ENCODE assay signal across 9 mouse cellular contexts in the genomic region with DNA sequence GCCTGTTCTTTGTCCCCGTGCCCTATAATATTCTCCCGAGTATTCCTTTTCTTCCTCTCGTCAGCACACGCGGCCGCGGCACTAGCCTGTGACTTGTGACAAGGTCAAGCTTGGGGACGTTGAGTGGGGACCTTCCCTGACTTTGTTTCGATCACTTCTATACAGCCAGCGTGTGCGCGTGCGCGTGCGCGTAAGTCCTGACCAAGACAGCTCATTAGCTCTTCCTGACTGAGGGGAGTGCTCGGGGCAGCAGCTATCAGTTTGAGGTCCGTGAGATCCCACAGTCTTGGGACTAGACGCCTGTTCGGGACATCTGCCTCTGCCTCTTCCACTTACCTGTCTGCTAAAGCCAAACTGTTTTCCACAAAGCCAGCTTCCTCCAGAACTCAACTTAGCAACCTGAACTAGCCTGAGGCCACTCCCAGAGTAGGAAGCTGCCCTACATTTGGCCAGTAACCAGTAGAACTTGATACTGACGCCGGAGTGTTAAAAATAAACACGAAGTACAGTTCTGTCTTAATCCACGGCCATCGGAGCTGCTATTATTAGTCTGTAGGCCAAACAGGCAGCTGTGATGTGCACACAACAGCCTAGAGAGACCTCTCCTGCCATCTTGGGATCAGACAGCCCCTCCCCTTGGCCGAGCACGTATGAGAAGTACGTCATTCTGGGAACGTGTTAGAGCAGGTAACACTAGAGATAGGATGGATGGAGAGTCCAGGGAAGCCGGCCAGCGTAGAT. TPM values are rescaled to one million over a fixed set of nuclear protein-coding genes. Genes with fewer than 3 reads are reported as not detected.
DNase-seq lines count a peak whose midpoint lies in the region; ATAC-seq and TF ChIP-seq lines count a peak whose summit lies in the region.
"Had no signal": no experiment of that assay in that cellular context is flagged by ENCODE, and none has a peak within 500 bp of the region (broad histone marks: within the 10 kb centered on the region; RNA-seq: fewer than 3 reads in every experiment).

No protein-coding gene starts in this region.

- peaks cover 37% of the 10 kb centered on the region for H3K79me2 ChIP-seq in C2C12 (ENCODE audit: control insufficient read depth, insufficient read depth)

- H3K4me3 ChIP-seq in C2C12 (ENCODE audit: insufficient read depth, poor library complexity, severe bottlenecking) = no peak overlapping the region
- no peak overlapping the region for H3K4me3 ChIP-seq in limb, embryonic 15.5 days

- no peaks in the 10 kb centered on the region for H3K9me3 ChIP-seq in limb, embryonic 15.5 days

- H3K36me3 ChIP-seq in C2C12 (ENCODE audit: control insufficient read depth, insufficient read depth) = no peaks in the 10 kb centered on the region
- H3K36me3 ChIP-seq in limb, embryonic 15.5 days = no peaks in the 10 kb centered on the region

- no peak for ATAC-seq in limb, embryonic 15.5 days (ENCODE audit: insufficient number of reproducible peaks, low FRiP score, low TSS enrichment, low read depth)
- no peak for ATAC-seq in granulocyte monocyte progenitor cell, adult 5-6 weeks (replicated peaks; ENCODE audit: poor library complexity, severe bottlenecking)

- peak; percentile 54 for DNase-seq in R1 (ENCODE audit: low read depth, low spot score)
- peak; percentile 55 for DNase-seq in heart, postnatal 14 days
- no peak for DNase-seq in urinary bladder, postnatal 4 days (ENCODE audit: low spot score in 2 of 2)
- no peak for DNase-seq in thymus, postnatal 36 days
- no peak for DNase-seq in adrenal gland, postnatal 10 days

- no peaks in the 10 kb centered on the region for H3K27me3 ChIP-seq in C2C12 (ENCODE audit: control insufficient read depth, insufficient read depth, insufficient read length)
- H3K27me3 ChIP-seq in limb, embryonic 15.5 days = no peaks in the 10 kb centered on the region

- H3K79me3 ChIP-seq in C2C12 (ENCODE audit: low read depth) = peaks cover 12% of the 10 kb centered on the region

- WGBS in limb, embryonic 15.5 days = 64% methylated on average over 31 of the region's 31 CpGs

- H3K27ac ChIP-seq in limb, embryonic 15.5 days = peak overlapping the region; percentile 65

- intact Hi-C loops in heart, postnatal 14 days (cut with DNase I) = no loop called here

- TF ChIP-seq CTCF in C2C12 (IDR thresholded peaks at IDR 0.05; ENCODE audit: control insufficient read depth, insufficient read depth, insufficient read length) = no peak

- peaks cover 61% of the 10 kb centered on the region for H3K4me1 ChIP-seq in limb, embryonic 15.5 days

- no peak overlapping the region for H3K9ac ChIP-seq in limb, embryonic 15.5 days

- H3ac ChIP-seq in C2C12 (ENCODE audit: control insufficient read depth, insufficient read length, low read depth) = peak overlapping the region; percentile 40

- H3K4me2 ChIP-seq in limb, embryonic 15.5 days = peak overlapping the region; percentile 17; the same call in 1 of the 2 replicates

TF ChIP-seq in C2C12, 6 proteins besides CTCF, POLR2A, EP300 and RAD21:
- no peak for TF ChIP-seq FOSL1 (IDR thresholded peaks at IDR 0.05; ENCODE audit: insufficient read depth, low read length, poor library complexity, severe bottlenecking)
- TF ChIP-seq MYOG (IDR thresholded peaks at IDR 0.05; ENCODE audit: control insufficient read depth, extremely low read depth, insufficient read length) = no peak
- TF ChIP-seq MAX (IDR thresholded peaks at IDR 0.05) = no peak
- no peak for TF ChIP-seq USF1 (IDR thresholded peaks at IDR 0.05; ENCODE audit: low read depth)
- no peak for TF ChIP-seq CEBPB (IDR thresholded peaks at IDR 0.05; ENCODE audit: low read depth)
- TF ChIP-seq MYOD1 (IDR thresholded peaks at IDR 0.05; ENCODE audit: control insufficient read depth, insufficient read length, low read depth) = no peak
TF ChIP-seq in C2C12: peak in this region for 0.

RNA-seq across cellular contexts. Expression of a gene that starts 17.8 kb away (rescaled TPM):
- 18.8 TPM for polyA plus RNA-seq in C2C12 (2012; fragmentation: generic; extraction: Trizol)
- 10 to 100 TPM; 43.8 to 51.1 TPM for total RNA-seq in heart, postnatal 14 days (2021)
- 13.9 and 18.0 TPM in 2 replicates for polyA plus RNA-seq in limb, embryonic 15.5 days (2015; fragmentation: Nextera tagmentation; extraction: Ambion mirVana)
- total RNA-seq in granulocyte monocyte progenitor cell, adult 5-6 weeks (2014; fragmentation: Nextera tagmentation) = 1.3 and 2.9 TPM in 2 replicates
- 1.7 and 1.9 TPM in 2 replicates for total RNA-seq in granulocyte monocyte progenitor cell, adult 5-6 weeks (2017)
- total RNA-seq in adrenal gland, postnatal 10 days (2021) = 10 to 100 TPM; 29.9 to 32.1 TPM

RNA-seq across cellular contexts. Expression of a gene that starts 29.4 kb away (rescaled TPM):
- 0.06 TPM for polyA plus RNA-seq in C2C12 (2012; fragmentation: generic; extraction: Trizol)
- total RNA-seq in heart, postnatal 14 days (2021) = under 1 TPM in 1 of 2 experiments, not detected in 1; 0.38 TPM
- 0.15 and 0.17 TPM in 2 replicates for polyA plus RNA-seq in limb, embryonic 15.5 days (2015; fragmentation: Nextera tagmentation; extraction: Ambion mirVana)
- not detected in 2 replicates for total RNA-seq in granulocyte monocyte progenitor cell, adult 5-6 weeks (2014; fragmentation: Nextera tagmentation)
- not detected in 2 replicates for total RNA-seq in granulocyte monocyte progenitor cell, adult 5-6 weeks (2017)
- total RNA-seq in adrenal gland, postnatal 10 days (2021) = under 1 TPM; 0.27 to 0.97 TPM
- polyA plus RNA-seq: liver, embryonic 16.5 days had no signal

RNA-seq across cellular contexts. Expression of a gene that starts 42.2 kb away (rescaled TPM):
- 28.9 TPM for polyA plus RNA-seq in C2C12 (2012; fragmentation: generic; extraction: Trizol)
- total RNA-seq in heart, postnatal 14 days (2021) = 10 to 100 TPM; 32.3 to 35.7 TPM
- 4.8 and 7.7 TPM in 2 replicates for polyA plus RNA-seq in limb, embryonic 15.5 days (2015; fragmentation: Nextera tagmentation; extraction: Ambion mirVana)
- 6.9 and 24.2 TPM in 2 replicates for total RNA-seq in granulocyte monocyte progenitor cell, adult 5-6 weeks (2014; fragmentation: Nextera tagmentation)
- total RNA-seq in granulocyte monocyte progenitor cell, adult 5-6 weeks (2017) = 5.9 and 7.4 TPM in 2 replicates
- 10 to 100 TPM; 55.3 to 58.2 TPM for total RNA-seq in adrenal gland, postnatal 10 days (2021)

RNA-seq across cellular contexts. Expression of a gene that starts 54.9 kb away (rescaled TPM):
- 1.5 TPM for polyA plus RNA-seq in C2C12 (2012; fragmentation: generic; extraction: Trizol)
- total RNA-seq in heart, postnatal 14 days (2021) = under 1 TPM; 0.59 to 0.88 TPM
- polyA plus RNA-seq in limb, embryonic 15.5 days (2015; fragmentation: Nextera tagmentation; extraction: Ambion mirVana) = 4.1 and 4.2 TPM in 2 replicates
- total RNA-seq in granulocyte monocyte progenitor cell, adult 5-6 weeks (2014; fragmentation: Nextera tagmentation) = 7.7 and 11.1 TPM in 2 replicates
- 7.0 and 9.1 TPM in 2 replicates for total RNA-seq in granulocyte monocyte progenitor cell, adult 5-6 weeks (2017)
- 1 to 10 TPM; 1.9 to 3.2 TPM for total RNA-seq in adrenal gland, postnatal 10 days (2021)

Comparison
In these comparisons a context has a peak if more than half of its experiments do, and no peak if none do; other contexts are left out.
1. DNase-seq: peak in R1 (single experiment) and heart, postnatal 14 days (2 of 2); none in urinary bladder, postnatal 4 days (0 of 2), thymus, postnatal 36 days (0 of 2) and adrenal gland, postnatal 10 days (single experiment).
2. RNA of a gene that starts 17.8 kb away (total RNA-seq): 43.8 to 51.1 TPM in heart, postnatal 14 days and 29.9 to 32.1 TPM in adrenal gland, postnatal 10 days; 1.3 to 2.9 TPM in granulocyte monocyte progenitor cell, adult 5-6 weeks; every median in the first group is over 4 times any median in the second.